Mouse (Mus musculus) liver, adult 2 months (tissue): ENCODE results near the gene Ehbp1. TPM values are rescaled to one million over a fixed set of nuclear protein-coding genes. Genes with fewer than 3 reads are reported as not detected.

Experiments
- DNase-seq: peaks from one replicate; pipeline ENCODE4 v3.0.0-alpha.2; 2011; ENCODE audit warnings: low read depth, low spot score; ENCODE audit errors: extremely low read depth
- H3K27ac ChIP-seq: fragments of 200-500 bp; replicated peaks from 2 replicates; pipeline ENCODE4 v1.5.1; 2012; ENCODE audit warnings: low read depth, mild to moderate bottlenecking, control low read depth, inconsistent platforms, low read length; ENCODE audit not compliant: insufficient read depth
- H3K27me3 ChIP-seq: fragments of 200-500 bp; 2 replicates; pipeline ENCODE4 v1.6.1; 2012; ENCODE audit warnings: mild to moderate bottlenecking, moderate library complexity, low read length, inconsistent platforms; ENCODE audit not compliant: control insufficient read depth, insufficient read depth
- H3K36me3 ChIP-seq: fragments of 200-500 bp; 2 replicates; pipeline ENCODE4 v1.6.1; 2012; ENCODE audit warnings: low read length, inconsistent platforms; ENCODE audit not compliant: control insufficient read depth, insufficient read depth
- H3K4me1 ChIP-seq: fragments of 200-500 bp; 2 replicates; pipeline ENCODE4 v1.6.1; 2011; ENCODE audit warnings: low read length; ENCODE audit not compliant: control insufficient read depth, insufficient read depth
- H3K4me3 ChIP-seq: fragments of 200-500 bp; 2 replicates; pipeline ENCODE4 v1.5.1; 2011; ENCODE audit warnings: low read depth, mild to moderate bottlenecking, control low read depth, low read length, moderate library complexity; ENCODE audit not compliant: insufficient read depth
- H3K79me2 ChIP-seq: fragments of 200-500 bp; 2 replicates; pipeline ENCODE4 v1.6.1; 2012; ENCODE audit warnings: inconsistent platforms, mild to moderate bottlenecking, low read length, moderate library complexity; ENCODE audit not compliant: control insufficient read depth, insufficient read depth
- H3K9ac ChIP-seq: fragments of 200-500 bp; 2 replicates; pipeline ENCODE4 v1.6.1; 2012; ENCODE audit warnings: low read depth, mild to moderate bottlenecking, control low read depth, inconsistent platforms, low read length
- CTCF ChIP-seq: fragments of 200-500 bp; IDR thresholded peaks from 2 replicates; pipeline ENCODE4 v1.5.1; 2011; ENCODE audit warnings: low read depth, low read length, control low read depth
- POLR2A ChIP-seq: fragments of 200-500 bp; IDR thresholded peaks from 2 replicates; pipeline ENCODE4 v1.6.1; 2011; ENCODE audit warnings: low read length, control low read depth; ENCODE audit not compliant: insufficient read depth; ENCODE audit errors: extremely low read depth
- WGBS: fragments of 180-500 bp; shearing (Covaris S2); methylation state at CpG from one replicate; pipeline ENCODE4 v1.1.7; 2018; 5-methylcytosine and 5-hydroxymethylcytosine counted together
- polyA plus RNA-seq: library from polyadenylated mRNA; depleted of rRNA; stranded (reverse); fragments of >200 nt; gene quantifications from 2 replicates; pipeline ENCODE4 v1.2.3, GENCODE M21; 2012
- total RNA-seq: library from RNA; depleted of rRNA; stranded (reverse); fragments of >200 nt; gene quantifications from 2 replicates; pipeline ENCODE4 v1.2.3, GENCODE M21; 2014

Ehbp1 gene
- total and polyA plus RNA-seq, 2 experiments, result 1.3 to 9.5 TPM

DNA sequence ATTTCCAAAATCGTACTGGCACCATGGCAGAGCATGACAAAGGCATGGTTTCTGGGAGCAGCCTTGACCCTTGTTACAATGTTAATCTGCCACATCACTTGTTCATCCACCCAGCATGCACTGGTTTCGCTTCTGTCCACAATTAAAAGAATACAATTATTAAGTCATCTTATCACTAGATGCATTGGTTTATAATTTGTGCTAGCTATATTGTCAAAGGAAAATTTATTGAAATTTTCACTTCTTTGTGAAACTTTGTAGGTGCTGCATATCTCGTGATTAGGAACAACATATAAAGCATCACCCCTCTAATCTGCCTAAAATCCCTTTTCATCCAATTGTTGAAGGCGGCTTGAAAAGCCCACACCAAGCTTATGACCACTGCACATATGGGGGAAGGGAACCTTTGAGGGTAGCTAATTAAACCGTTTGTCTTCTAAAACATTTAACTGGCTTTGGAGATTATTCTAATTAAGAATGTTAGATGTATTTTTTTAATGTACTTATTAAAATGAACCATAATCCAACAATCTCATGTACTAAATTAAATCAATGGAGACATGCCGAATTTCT is 302.2 kb downstream of the Ehbp1 start:
- H3K4me1 ChIP-seq, result no peaks in the 10 kb centered on the region
- H3K79me2 ChIP-seq, result no peaks in the 10 kb centered on the region
- H3K36me3 ChIP-seq, result no peaks in the 10 kb centered on the region; the same call in 1 of the 2 replicates
- WGBS, result 91% methylated on average over 6 of the region's 6 CpGs
- H3K27ac ChIP-seq, result no peak overlapping the region
- no peak overlapping the region for H3K4me3 ChIP-seq
- no peak for TF ChIP-seq POLR2A
- no peak for TF ChIP-seq CTCF
- no peaks in the 10 kb centered on the region for H3K27me3 ChIP-seq
- DNase-seq, result no peak
- no peak overlapping the region for H3K9ac ChIP-seq

DNA sequence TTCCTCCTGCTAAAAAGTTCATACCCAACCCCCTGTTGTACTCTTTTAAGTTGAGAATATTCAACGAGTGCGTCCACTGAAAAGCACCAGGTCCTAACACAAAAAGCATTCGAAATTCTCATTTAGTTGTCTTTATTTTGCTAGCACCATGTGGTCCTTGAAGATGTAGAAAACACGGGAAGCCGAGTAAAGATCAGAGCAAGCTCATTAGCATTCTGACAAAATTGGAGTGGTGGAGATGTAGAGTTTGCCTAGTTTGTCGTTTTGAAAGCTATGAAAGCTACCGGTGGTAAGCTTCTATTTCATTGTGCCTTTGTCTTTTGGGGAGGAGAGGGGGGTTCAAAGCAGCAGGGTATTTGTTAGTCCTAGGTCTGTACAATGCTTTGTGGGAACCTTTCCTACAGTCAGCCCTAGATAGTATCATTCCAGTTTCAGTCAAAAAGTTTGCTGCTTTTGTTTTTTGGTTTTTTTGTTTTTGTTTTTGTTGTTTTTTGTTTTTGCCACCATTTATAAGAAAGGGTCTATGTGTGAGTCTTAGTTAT is 307.5 kb downstream of the Ehbp1 start:
- no peak for TF ChIP-seq POLR2A
- no peak for TF ChIP-seq CTCF
- H3K9ac ChIP-seq, result no peak overlapping the region
- H3K36me3 ChIP-seq, result 0 out of 2 replicates have a peak, but pooled peaks cover 3% of the 10 kb centered on the region
- DNase-seq, result no peak
- H3K79me2 ChIP-seq, result no peaks in the 10 kb centered on the region
- H3K27ac ChIP-seq, result no peak overlapping the region
- no peaks in the 10 kb centered on the region for H3K4me1 ChIP-seq
- H3K27me3 ChIP-seq, result no peaks in the 10 kb centered on the region
- 74% methylated on average over 7 of the region's 7 CpGs for WGBS
- H3K4me3 ChIP-seq, result no peak overlapping the region

GRCm38 (mm10) chr11:22033582-22033981 is 308.5 kb downstream of the Ehbp1 start:
- WGBS, result 89% methylated on average over 3 of the region's 3 CpGs
- DNase-seq, result no peak
- no peaks in the 10 kb centered on the region for H3K27me3 ChIP-seq

GRCm38 (mm10) chr11:22020602-22021001 is 321.5 kb downstream of the Ehbp1 start:
- TF ChIP-seq CTCF, result no peak
- Histone ChIP-seq H3K27me3 (no peaks in the 10 kb centered on the region), H3K4me1 (no peaks in the 10 kb centered on the region), H3K36me3 (peaks cover 3% of the 10 kb centered on the region; the same call in 1 of the 2 replicates), H3K4me3 (no peak overlapping the region), H3K27ac (no peak overlapping the region), H3K9ac (no peak overlapping the region), H3K79me2 (no peaks in the 10 kb centered on the region)
- WGBS, result 87% methylated on average over 2 of the region's 2 CpGs
- DNase-seq, result no peak

More at GRCm38 (mm10) chr11:22033582-22033981, 308.5 kb downstream of the Ehbp1 start:
- Histone ChIP-seq H3K79me2 (no peaks in the 10 kb centered on the region), H3K4me3 (no peak overlapping the region), H3K4me1 (no peaks in the 10 kb centered on the region), H3K9ac (no peak overlapping the region), H3K36me3 (peaks cover 3% of the 10 kb centered on the region; the same call in 1 of the 2 replicates), H3K27ac (no peak overlapping the region)
- TF ChIP-seq CTCF, result no peak
- no peak for TF ChIP-seq POLR2A

DNA sequence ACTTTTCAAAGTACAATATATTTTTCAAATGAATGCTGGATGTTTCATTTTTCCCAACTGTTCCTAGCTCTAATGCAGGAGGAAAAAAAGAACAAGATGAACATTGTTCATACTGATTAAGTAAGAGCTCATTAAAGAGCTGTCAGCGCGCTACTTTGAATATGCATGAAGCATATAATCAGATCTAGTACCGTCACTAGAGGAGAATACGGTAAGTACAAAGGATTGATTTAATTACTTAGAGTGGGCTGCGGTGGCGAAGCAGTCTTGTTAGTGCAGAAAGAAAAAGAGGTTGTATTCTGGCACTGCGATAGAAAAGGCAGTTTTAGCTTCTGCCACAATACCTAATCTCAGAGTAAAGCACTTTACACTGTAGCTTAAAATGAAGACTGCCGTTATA is 324.6 kb downstream of the Ehbp1 start:
- TF ChIP-seq POLR2A (no peak), CTCF (no peak)
- Histone ChIP-seq H3K79me2 (no peaks in the 10 kb centered on the region), H3K36me3 (peaks cover 6% of the 10 kb centered on the region; the same call in 1 of the 2 replicates), H3K4me1 (no peaks in the 10 kb centered on the region; the same call in 1 of the 2 replicates), H3K9ac (no peak overlapping the region), H3K27me3 (no peaks in the 10 kb centered on the region), H3K4me3 (no peak overlapping the region), H3K27ac (no peak overlapping the region)
- DNase-seq, result no peak
- WGBS, result 96% methylated on average over 8 of the region's 8 CpGs

DNA sequence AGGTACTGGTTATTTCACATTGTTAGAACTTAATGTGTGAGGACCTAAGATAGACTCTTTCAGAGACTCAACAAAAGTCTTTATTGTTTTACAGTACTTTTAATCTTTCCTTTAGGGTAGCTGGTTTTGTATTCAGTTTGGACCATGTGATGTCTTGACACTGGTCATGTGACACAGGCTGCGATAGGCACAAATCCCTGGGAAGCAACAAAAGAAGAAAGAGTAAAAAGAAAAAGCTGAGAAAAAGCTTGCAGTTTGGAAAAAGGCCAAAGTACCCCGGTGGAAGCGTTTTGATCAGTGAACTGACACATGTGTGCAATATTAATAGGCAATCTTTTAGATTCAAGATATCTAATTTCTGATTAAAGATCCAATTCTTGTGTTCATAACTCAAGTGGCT is 325.8 kb downstream of the Ehbp1 start:
- no peak overlapping the region for H3K9ac ChIP-seq

More for the DNA sequence above, 325.8 kb downstream of the Ehbp1 start:
- H3K27me3 ChIP-seq, result no peaks in the 10 kb centered on the region
- H3K4me3 ChIP-seq, result no peak overlapping the region
- TF ChIP-seq CTCF (no peak), POLR2A (no peak)
- H3K79me2 ChIP-seq, result no peaks in the 10 kb centered on the region
- WGBS, result 91% methylated on average over 3 of the region's 3 CpGs
- H3K4me1 ChIP-seq, result no peaks in the 10 kb centered on the region; the same call in 1 of the 2 replicates
- peaks cover 7% of the 10 kb centered on the region; the same call in 1 of the 2 replicates for H3K36me3 ChIP-seq
- H3K27ac ChIP-seq, result no peak overlapping the region
- no peak for DNase-seq
